Mouse (Mus musculus) heart, adult 8-10 months (tissue): Measurements from ENCODE around the gene Arhgap45. TPM values are rescaled to one million over a fixed set of nuclear protein-coding genes. Genes with fewer than 3 reads are reported as not detected.

Experiments
- DNase-seq: peaks from one replicate; pipeline ENCODE4 v3.0.0; 2022; ENCODE audit warnings: low spot score
- total RNA-seq, 4 experiments: library from RNA; stranded (reverse); gene quantifications; 2 replicates each; pipeline ENCODE4 v1.2.4; 2022

The Arhgap45 gene
- total RNA-seq, 4 experiments from 2014 or later, result 2.9 to 5.1 (median 3.4) TPM

DNA sequence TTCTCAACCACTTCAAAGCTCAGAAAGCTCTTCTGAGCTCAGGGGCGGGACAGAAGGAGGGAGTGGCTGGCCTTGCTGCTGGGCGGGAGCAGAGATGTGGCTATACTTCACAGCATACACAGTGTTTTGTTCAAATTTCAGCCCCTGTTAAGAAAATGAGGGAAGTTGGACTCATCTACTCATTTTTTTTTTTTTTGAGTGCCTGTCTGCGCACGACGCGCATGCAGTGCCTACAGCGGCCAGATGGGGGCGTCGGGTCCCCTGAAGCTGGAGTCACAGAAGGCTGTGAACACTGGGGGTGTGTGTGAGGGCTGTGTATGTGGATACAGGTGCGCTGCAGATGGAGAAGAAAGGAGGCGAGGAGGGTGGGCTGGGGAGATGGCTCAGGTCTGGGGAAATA, 29.5 kb upstream of the Arhgap45 start:
- peak; percentile 83 for DNase-seq

GRCm38 (mm10) chr10:79987771-79988505, 28.5 kb upstream of the Arhgap45 start:
- peak; percentile 28 for DNase-seq

DNA sequence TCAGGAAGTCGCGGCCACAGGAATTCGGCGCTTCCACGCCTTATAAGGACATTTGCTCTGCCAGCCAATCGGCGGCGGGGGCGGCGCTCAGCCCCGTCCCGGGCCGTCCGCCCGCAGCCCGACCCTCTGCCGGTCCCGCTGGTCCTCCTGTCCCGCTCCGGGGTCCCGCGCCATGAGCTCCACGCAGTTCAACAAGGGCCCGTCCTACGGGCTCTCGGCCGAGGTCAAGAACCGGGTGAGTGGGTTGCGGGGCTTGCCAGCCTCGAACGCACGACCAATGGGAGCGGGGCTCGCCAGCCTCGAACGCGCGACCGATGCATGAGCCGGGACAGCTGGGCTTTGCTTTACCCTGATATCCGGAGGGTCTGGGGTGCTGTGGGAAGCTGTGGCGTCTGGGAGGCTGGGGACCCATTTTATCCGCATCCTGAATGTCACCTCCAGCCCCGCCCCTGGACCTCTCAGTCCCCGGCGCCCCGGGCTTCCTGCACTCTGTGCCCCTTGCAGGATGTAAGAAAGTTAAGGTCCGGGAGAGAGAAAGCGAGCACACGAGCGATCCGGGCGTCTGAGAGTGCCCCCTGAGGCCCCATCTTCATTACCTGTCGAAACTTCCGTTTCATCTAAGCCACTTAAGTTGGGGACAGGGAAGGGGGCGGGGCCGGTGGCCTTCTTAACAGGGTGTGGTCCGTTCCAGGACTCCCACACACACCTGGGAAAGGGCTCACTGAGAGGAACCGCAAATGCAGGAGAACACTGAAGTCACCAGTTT, 27.8 kb upstream of the Arhgap45 start, which contains the start of gene Cnn2:
Cnn2 (plus strand) TSS at position 79 of the 766 bp plus-strand sequence.
- DNase-seq, result peak; percentile 75

DNA sequence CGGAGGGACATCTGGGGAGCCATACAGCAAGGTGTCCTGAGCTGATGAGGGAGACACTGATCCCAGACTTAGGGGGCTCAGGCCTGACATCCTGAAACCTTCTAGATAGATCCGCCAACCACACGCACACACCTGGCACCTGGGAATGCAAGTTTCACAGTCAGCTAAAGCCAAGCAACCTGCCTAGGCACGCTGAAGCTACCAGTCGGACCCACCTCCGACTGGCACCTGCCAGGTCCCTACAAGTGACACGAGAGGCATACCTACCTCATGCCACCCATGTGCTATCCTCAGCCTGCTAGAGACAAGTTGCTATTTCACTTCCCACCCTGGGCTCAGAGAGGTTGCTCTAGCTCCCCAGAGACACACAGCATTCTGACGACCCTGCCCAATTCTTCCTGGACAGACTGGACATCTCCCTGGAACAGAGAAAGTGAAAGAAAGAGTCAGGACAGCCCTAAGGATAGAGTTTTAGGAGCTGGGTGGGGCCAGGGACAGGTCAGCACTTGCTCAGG, 27.1 kb upstream of the Arhgap45 start:
- DNase-seq, result no peak

GRCm38 (mm10) chr10:79989870-79990269, 26.6 kb upstream of the Arhgap45 start:
- no peak for DNase-seq

DNA sequence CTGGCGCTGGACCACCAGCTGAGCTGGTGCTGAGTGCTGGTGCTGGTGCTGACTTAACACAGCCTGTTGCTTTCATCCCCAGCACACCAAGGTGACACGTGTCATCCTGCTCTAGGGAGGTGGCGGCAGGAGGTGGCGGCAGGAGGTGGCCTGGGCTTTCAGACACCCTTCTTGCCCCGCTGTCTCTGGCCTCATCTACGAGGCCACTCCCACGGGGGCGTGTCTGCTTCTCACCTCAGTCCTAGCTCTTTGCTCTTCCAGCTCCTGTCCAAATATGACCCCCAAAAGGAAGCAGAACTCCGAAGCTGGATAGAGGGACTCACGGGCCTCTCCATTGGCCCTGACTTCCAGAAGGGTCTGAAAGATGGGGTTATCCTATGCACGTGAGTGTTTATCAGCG, 25.4 kb upstream of the Arhgap45 start:
- no peak for DNase-seq

DNA sequence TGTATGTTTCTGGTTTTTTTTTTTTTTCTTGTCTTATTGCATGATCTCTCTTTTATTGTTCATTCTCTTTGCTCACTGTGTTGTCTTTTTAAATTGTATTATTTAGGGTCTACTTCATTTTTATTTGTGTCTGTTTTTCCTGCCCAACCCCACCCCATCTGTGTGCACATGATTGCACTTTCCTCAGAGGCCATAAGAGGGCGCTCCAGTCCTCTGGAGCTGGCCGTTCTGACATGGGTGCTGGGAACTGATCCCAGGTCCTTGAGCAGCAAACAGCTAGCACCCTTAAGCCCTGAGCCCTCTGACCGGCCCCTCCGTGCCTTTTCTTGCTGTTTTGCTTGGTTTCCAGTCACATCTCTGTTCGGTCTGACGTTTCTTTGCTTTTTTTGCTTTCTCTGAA, 24.9 kb upstream of the Arhgap45 start:
- no peak for DNase-seq

DNA sequence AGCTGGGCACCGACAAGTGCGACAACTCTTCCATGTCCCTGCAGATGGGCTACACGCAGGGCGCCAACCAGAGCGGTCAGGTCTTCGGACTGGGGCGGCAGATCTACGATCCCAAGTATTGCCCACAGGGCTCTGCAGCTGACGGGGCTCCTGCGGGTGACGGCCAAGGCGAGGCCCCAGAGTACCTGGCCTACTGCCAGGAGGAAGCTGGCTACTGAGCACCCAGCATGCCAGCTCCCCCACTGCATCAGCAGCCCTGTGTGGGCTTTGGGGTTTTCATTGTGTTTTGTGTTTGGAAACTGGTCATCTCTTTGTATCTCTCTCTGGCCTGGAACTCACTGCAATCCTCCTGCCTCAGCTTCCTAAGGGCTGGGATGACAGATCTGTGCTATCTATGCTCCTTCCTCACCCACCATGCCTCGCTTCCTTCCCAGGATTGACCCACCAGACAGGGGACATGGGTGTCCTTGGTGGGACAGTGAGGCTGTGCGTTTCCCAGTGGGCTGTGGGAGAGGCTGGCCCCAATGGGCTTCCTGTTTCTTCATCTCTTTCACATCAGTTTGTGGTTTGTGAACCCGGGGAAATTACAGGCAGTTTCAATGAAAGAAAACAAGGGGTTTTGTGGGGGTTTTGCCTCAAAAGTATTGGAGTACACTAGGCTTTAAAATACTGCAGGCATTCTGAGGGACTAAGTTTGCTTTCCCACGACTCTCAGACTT, 21.9 kb upstream of the Arhgap45 start:
- DNase-seq, result no peak

- no peak for DNase-seq
Measured at GRCm38 (mm10) chr10:79995636-79996035, 20.8 kb upstream of the Arhgap45 start.

DNA sequence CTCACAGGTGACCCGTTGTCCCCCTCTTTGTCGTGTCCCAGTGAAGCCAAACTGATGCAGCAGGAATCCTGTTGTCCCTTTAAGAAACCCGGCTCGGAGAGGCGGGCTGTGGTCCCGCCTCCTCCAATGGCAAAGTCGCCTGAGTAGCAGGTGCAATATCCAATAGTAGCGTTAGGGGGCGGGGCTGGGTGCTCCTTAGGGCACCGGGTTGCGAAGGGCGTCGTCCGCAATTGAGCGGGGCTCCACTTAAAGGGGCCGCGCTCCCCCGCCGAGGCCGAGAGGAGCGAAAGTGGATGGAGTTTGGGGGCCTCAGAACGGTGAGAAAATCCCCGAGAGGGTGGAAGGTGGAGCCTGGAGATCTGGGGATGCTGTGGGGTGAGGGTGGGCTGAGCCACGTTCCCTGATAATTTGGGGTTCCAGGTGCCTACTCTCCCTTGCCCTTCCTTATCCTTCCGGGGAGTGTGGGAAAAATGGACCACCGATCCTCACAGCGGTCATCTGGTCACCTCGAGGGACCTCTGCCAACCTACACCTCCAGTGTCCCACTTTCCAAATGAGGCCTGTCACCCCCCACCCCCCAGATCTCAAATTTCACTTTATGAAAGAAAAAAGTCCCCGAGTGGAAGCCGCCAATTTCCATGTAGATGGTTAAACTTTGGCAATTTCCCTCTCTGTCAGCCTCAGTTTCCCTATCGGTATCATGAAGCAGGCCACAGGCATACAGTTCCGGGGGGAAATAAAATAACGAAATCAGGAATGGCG, 20.0 kb upstream of the Arhgap45 start, which contains the start of gene Abca7:
Abca7 (plus strand) TSS at position 223 of the 762 bp plus-strand sequence.
- peak; percentile 97 for DNase-seq

GRCm38 (mm10) chr10:79997034-79997760, 19.3 kb upstream of the Arhgap45 start:
- DNase-seq, result no peak

DNA sequence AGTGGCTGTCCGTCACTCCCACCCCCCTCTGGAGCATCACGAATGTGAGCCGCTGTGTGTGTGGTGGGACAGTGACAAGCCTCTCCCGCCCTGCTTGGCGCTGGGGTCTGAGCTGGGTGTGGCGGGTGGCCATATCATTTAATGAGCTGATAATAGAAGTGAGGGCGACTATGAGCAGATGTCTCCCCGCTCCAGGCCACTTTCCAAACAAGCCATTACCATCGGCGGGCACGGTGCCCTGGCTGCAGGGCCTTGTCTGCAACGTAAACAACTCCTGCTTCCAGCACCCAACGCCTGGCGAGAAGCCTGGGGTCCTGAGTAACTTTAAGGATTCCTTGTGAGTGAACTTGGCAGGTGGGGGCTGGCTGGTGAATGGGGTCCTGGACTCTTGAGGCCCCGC, 18.6 kb upstream of the Arhgap45 start:
- no peak for DNase-seq

- no peak for DNase-seq
Measured at GRCm38 (mm10) chr10:80001945-80002344, 14.5 kb upstream of the Arhgap45 start.

GRCm38 (mm10) chr10:80002829-80003228, 13.6 kb upstream of the Arhgap45 start:
- no peak for DNase-seq

DNA sequence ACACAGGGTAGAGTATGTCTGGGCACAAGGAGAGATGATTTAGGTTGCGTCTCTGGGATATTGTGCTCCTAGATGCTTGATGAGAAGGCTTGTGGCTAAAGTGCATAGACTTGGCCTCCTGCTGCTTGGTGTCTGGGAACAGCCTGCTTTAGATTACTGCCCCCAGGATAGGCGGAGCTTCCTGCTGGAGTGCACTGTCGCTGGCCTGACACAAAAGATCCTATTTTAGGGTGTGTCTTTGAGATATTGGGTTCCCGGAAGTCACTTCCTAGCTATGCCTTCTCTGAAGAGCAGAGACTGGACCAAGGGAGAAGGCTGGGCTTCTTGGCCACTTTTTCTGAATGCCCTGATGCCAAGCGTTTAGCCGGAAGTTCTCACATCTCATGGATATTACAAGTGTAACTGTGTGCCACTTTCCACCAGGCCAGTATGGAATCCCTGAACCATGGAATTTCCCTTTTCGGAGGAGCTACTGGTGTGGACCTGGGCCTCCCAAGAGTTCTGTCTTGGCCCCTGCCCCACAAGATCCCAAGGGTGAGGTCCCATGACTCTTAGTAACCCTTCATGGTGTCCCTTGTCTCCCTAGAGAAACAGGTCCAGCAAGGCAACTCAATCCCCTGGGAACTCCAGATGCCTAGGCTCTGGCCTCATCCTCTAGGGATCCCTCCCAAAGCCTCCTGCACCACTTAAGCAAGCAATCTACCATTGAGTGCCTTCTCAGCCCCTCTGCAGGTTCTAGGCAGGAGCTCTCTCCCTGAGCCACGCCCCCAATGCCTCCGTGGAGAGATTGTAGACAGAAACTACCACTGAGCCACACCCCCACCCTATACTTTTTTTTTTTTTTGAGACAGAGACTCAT, 12.8 kb upstream of the Arhgap45 start:
- DNase-seq, result no peak

DNA sequence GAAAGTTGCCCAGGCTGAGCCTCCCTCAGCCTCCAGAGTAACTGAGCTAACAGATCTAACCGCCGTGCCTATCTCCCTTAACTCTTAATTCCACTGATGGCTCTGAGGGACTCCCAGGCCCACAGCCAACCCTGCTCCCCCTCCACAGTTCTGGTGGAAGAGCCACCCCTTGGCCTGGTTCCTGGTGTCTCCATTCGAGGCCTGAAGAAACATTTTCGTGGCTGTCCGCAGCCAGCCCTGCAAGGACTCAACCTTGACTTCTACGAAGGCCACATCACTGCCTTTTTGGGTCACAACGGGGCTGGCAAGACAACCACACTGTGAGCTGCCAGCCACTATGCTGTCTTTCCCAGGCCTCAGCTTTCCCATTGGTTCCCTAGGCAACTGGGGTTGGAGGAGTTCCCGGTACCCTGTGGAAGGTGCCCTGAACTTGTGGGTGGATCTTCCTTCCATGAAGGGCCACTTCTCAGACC, 12.2 kb upstream of the Arhgap45 start:
- DNase-seq, result no peak

DNA sequence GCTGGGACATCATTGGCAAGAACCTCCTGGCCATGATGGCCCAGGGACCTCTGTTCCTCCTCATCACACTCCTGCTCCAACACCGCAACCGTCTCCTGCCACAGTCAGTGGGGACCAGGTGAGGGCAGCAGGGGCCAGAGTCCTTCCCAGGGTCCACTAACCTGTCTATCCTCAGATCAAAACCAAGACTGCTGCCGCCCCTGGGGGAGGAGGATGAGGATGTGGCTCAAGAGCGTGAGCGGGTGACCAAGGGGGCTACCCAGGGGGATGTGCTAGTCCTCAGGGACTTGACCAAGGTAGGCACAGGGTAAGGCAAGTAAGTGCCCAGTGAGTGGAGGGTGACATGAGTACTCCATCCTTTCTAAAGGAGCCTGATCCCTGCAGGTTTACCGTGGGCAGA, 4.7 kb upstream of the Arhgap45 start:
- no peak for DNase-seq

- DNase-seq, result no peak
Measured at GRCm38 (mm10) chr10:80013609-80014008, 2.8 kb upstream of the Arhgap45 start.

GRCm38 (mm10) chr10:80014484-80015290, 1.8 kb upstream of the Arhgap45 start:
- no peak for DNase-seq
